Mouse (Mus musculus): ENCODE data around the gene Gm3532. TPM values are rescaled to one million over a fixed set of nuclear protein-coding genes. Genes with fewer than 3 reads are reported as not detected.

The Gm3532 gene
- polyA plus RNA-seq (2021; fragmentation: Nextera tagmentation): 0.11 TPM in 1 of 2 replicates, not detected in the other
- long read RNA-seq, experiment 1: 0 reads
- long read RNA-seq, experiment 2: 0 reads

GRCm38 (mm10) chr14:5538196-5538595 lies at the start of gene Gm3532:
TSS of gene Gm3532 (plus strand) at chr14:5538496.

GRCm38 (mm10) chr14:5501374-5501773 lies 36.9 kb upstream of the Gm3532 start, which contains the start of gene Gm3488:
TSS of gene Gm3488 (plus strand) at chr14:5501674.

Other genes starting within 250 kb of the Gm3532 start
- not detected in 2 replicates for gene Gm3542, start 203.6 kb upstream of the Gm3532 start, polyA plus RNA-seq (2021; fragmentation: Nextera tagmentation)
- gene Gm3500, start 149.4 kb upstream of the Gm3532 start, polyA plus RNA-seq (2021; fragmentation: Nextera tagmentation): 0.16 and 0.24 TPM in 2 replicates
- gene Gm3194, start 83.0 kb upstream of the Gm3532 start, polyA plus RNA-seq (2021; fragmentation: Nextera tagmentation): 0.48 and 0.63 TPM in 2 replicates
- gene Gm8246, start 60.7 kb upstream of the Gm3532 start, polyA plus RNA-seq (2021; fragmentation: Nextera tagmentation): not detected in 2 replicates
- gene Gm3187, start 54.3 kb upstream of the Gm3532 start, polyA plus RNA-seq (2021; fragmentation: Nextera tagmentation): not detected in 2 replicates
- 0.87 and 1.2 TPM in 2 replicates for gene Gm3488, start 36.8 kb upstream of the Gm3532 start, polyA plus RNA-seq (2021; fragmentation: Nextera tagmentation)
- not detected in 2 replicates for gene Gm8265, start 94.5 kb downstream of the Gm3532 start, polyA plus RNA-seq (2021; fragmentation: Nextera tagmentation)
- not detected in 2 replicates for gene Gm9603, start 149.0 kb downstream of the Gm3532 start, polyA plus RNA-seq (2021; fragmentation: Nextera tagmentation)
- gene Gm3373, start 203.1 kb downstream of the Gm3532 start, polyA plus RNA-seq (2021; fragmentation: Nextera tagmentation): not detected in 2 replicates